Mouse (Mus musculus): ENCODE results near the gene Cdh12.

DNA sequence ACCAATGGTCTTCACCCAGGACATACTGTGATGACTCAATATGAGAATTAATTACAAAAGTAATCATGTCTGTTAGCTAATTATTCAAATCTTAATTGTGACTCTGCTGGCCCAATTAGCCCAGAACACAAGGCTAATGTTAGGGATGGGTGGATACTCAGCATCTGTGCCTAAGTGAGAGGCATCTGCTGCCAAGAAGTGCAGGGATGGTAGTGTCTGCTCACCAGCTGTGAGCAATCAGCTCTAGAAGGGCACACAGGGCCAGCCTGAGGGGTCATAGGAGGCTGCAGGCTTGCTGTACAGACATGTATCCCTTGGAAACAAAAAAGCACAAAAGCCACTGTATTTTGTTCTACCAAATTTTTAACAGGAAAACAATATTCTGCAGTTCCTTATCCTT is 681.6 kb downstream of the Cdh12 start:
- no peak for TF ChIP-seq CTCF (IDR thresholded peaks at IDR 0.05 in 2 of 3, conservative IDR thresholded peaks at IDR 0.05 in 1 of 3; ENCODE audit: control insufficient read depth in 1 of 3, insufficient read depth in 1 of 3, low read depth in 2 of 3, low read length in 3 of 3, poor library complexity in 1 of 3, severe bottlenecking in 1 of 3)
- TF ChIP-seq KAT2A (conservative IDR thresholded peaks at IDR 0.05; ENCODE audit: low read depth, low read length) = no peak
- no peak for TF ChIP-seq POLR2A (IDR thresholded peaks at IDR 0.05; ENCODE audit: control insufficient read depth in 1 of 2, insufficient read depth in 1 of 2, low read depth in 1 of 2, low read length in 2 of 2, poor library complexity in 1 of 2)
- TF ChIP-seq ZNF384 (IDR thresholded peaks at IDR 0.05; ENCODE audit: low read depth, low read length) = no peak
- no peak for TF ChIP-seq GATA1 (IDR thresholded peaks at IDR 0.05; ENCODE audit: low read depth, low read length)
- TF ChIP-seq TAL1 (IDR thresholded peaks at IDR 0.05; ENCODE audit: low read length) = no peak
- no peak for TF ChIP-seq HCFC1 (IDR thresholded peaks at IDR 0.05; ENCODE audit: low read depth, low read length)
- TF ChIP-seq MXI1 (IDR thresholded peaks at IDR 0.05; ENCODE audit: low read depth, low read length) = no peak

Data from MEL (cell line).